Mouse (Mus musculus): ENCODE results near the gene Atxn1.

- TF ChIP-seq ETS1 (IDR thresholded peaks at IDR 0.05; ENCODE audit: low read depth, low read length) (no peak), POLR2A (IDR thresholded peaks at IDR 0.05; ENCODE audit: control insufficient read depth in 1 of 2, insufficient read depth in 1 of 2, low read depth in 1 of 2, low read length in 2 of 2, poor library complexity in 1 of 2) (no peak), ZKSCAN1 (IDR thresholded peaks at IDR 0.05; ENCODE audit: low read depth, low read length) (no peak), MAX (IDR thresholded peaks at IDR 0.05; ENCODE audit: low read length) (no peak), GATA1 (IDR thresholded peaks at IDR 0.05; ENCODE audit: low read depth, low read length) (no peak), ZNF384 (IDR thresholded peaks at IDR 0.05; ENCODE audit: low read depth, low read length) (no peak), EP300 (IDR thresholded peaks at IDR 0.05; ENCODE audit: low read depth in 1 of 2, low read length in 2 of 2) (no peak), CTCF (IDR thresholded peaks at IDR 0.05 in 2 of 3, conservative IDR thresholded peaks at IDR 0.05 in 1 of 3; ENCODE audit: control insufficient read depth in 1 of 3, insufficient read depth in 1 of 3, low read depth in 2 of 3, low read length in 3 of 3, poor library complexity in 1 of 3, severe bottlenecking in 1 of 3) (no peak), ZC3H11A (IDR thresholded peaks at IDR 0.05; ENCODE audit: low read depth, low read length) (no peak)
Observed at GRCm38 (mm10) chr13:45740369-45740768, 224.4 kb downstream of the Atxn1 start.
